Mouse (Mus musculus) kidney, adult 2 months (tissue): ENCODE measurements around the gene Naa35. TPM values are rescaled to one million over a fixed set of nuclear protein-coding genes. Genes with fewer than 3 reads are reported as not detected.
A peak's percentile ranks its signal among the peaks of the same experiment; 100 is the strongest.

ENCODE experiments used
- DNase-seq: peaks from one replicate; pipeline ENCODE4 v3.0.0; 2021
- H3K27ac ChIP-seq: fragments of 200-500 bp; 2 replicates; pipeline ENCODE4 v1.5.1; 2012; ENCODE audit warnings: low read depth, low read length, control low read depth, inconsistent platforms; ENCODE audit not compliant: insufficient read depth
- H3K27me3 ChIP-seq: fragments of 200-500 bp; replicated peaks from 2 replicates; pipeline ENCODE4 v1.6.1; 2012; ENCODE audit warnings: mild to moderate bottlenecking, moderate library complexity, low read length, inconsistent platforms; ENCODE audit not compliant: control insufficient read depth, insufficient read depth
- H3K36me3 ChIP-seq: fragments of 200-500 bp; 2 replicates; pipeline ENCODE4 v1.6.1; 2012; ENCODE audit warnings: mild to moderate bottlenecking, moderate library complexity, low read length, inconsistent platforms; ENCODE audit not compliant: control insufficient read depth, insufficient read depth
- H3K4me1 ChIP-seq: fragments of 200-500 bp; 2 replicates; pipeline ENCODE4 v1.6.1; 2011; ENCODE audit warnings: low read length; ENCODE audit not compliant: control insufficient read depth, insufficient read depth
- H3K4me3 ChIP-seq: fragments of 200-500 bp; 2 replicates; pipeline ENCODE4 v1.5.1; 2011; ENCODE audit warnings: mild to moderate bottlenecking, low read depth, low read length, control low read depth; ENCODE audit not compliant: insufficient read depth
- CTCF ChIP-seq: fragments of 200-500 bp; conservative IDR thresholded peaks from 2 replicates; pipeline ENCODE4 v1.5.1; 2011; ENCODE audit warnings: low read depth, mild to moderate bottlenecking, control low read depth, low read length, moderate library complexity, mixed read lengths; ENCODE audit not compliant: insufficient read depth, insufficient read length
- POLR2A ChIP-seq: fragments of 200-500 bp; IDR thresholded peaks from one replicate; pipeline ENCODE4 v1.6.1; 2011; ENCODE audit warnings: low read depth, low read length, control low read depth
- WGBS: fragments of 180-500 bp; shearing (Covaris S2); methylation state at CpG from one replicate; pipeline ENCODE4 v1.1.7; 2018; 5-methylcytosine and 5-hydroxymethylcytosine counted together
- polyA plus RNA-seq: library from polyadenylated mRNA; depleted of rRNA; stranded (reverse); fragments of >200 nt; gene quantifications from 2 replicates; pipeline ENCODE4 v1.2.3, GENCODE M21; 2012

Gene Naa35
- polyA plus RNA-seq, 1 experiment, result 24.0 TPM

GRCm38 (mm10) chr13:59637800-59638199 is 52.7 kb downstream of the Naa35 start:
- no peaks in the 10 kb centered on the region for H3K27me3 ChIP-seq
- TF ChIP-seq POLR2A, result no peak
- no peak for TF ChIP-seq CTCF
- 88% methylated on average over 7 of the region's 7 CpGs for WGBS
- DNase-seq, result no peak
- no peak overlapping the region for H3K27ac ChIP-seq
- peaks cover 2% of the 10 kb centered on the region; the same call in 1 of the 2 replicates for H3K36me3 ChIP-seq
- H3K4me1 ChIP-seq, result no peaks in the 10 kb centered on the region
- no peak overlapping the region for H3K4me3 ChIP-seq

GRCm38 (mm10) chr13:59639368-59640177 is 54.5 kb downstream of the Naa35 start:
- no peak for DNase-seq
- TF ChIP-seq CTCF (no peak), POLR2A (no peak)
- Histone ChIP-seq H3K27me3 (no peaks in the 10 kb centered on the region), H3K4me3 (no peak overlapping the region), H3K4me1 (no peaks in the 10 kb centered on the region), H3K36me3 (no peaks in the 10 kb centered on the region), H3K27ac (no peak overlapping the region)
- WGBS, result 88% methylated on average over 16 of the region's 16 CpGs

DNA sequence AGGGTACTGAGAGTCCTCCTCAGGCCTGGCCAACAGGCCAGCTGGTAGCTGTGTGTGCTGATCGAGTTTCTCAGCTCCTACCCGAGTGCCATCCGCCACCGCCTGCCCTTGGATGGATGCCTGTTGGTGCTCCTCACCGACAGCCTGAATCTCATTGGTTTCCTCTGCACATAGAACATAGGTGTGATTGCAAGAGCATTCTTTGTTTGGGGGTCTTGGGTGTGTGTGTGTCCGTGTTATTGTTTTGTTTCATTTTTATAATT is 55.0 kb downstream of the Naa35 start:
- Histone ChIP-seq H3K36me3 (no peaks in the 10 kb centered on the region), H3K4me3 (no peak overlapping the region), H3K27me3 (no peaks in the 10 kb centered on the region), H3K27ac (no peak overlapping the region), H3K4me1 (no peaks in the 10 kb centered on the region)
- no peak for TF ChIP-seq CTCF
- no peak for DNase-seq
- 89% methylated on average over 6 of the region's 6 CpGs for WGBS

DNA sequence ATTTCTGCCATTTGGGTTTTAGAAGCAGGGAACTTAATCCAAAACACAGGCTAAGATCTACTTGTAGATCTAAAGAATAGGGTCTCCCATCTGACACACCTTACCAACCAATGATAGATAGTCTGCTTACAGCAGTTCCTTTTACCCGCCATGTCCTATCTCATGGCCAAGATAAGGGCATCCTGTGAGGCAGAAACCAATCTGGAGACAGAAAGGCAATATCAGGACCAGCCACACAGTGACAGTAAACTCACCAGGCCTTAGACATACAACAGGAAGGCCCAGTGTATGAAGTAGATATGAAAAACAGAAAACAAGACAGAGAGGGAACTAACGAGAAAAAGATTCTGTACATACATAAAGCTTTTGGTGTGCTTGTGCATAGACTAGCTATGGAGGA is 57.8 kb downstream of the Naa35 start:
- Histone ChIP-seq H3K4me3 (no peak overlapping the region), H3K4me1 (no peaks in the 10 kb centered on the region; the same call in 1 of the 2 replicates), H3K36me3 (no peaks in the 10 kb centered on the region), H3K27me3 (no peaks in the 10 kb centered on the region), H3K27ac (no peak overlapping the region)
- no peak for DNase-seq
- TF ChIP-seq POLR2A (no peak), CTCF (no peak)
- 91% methylated on average over 2 of the region's 2 CpGs for WGBS

DNA sequence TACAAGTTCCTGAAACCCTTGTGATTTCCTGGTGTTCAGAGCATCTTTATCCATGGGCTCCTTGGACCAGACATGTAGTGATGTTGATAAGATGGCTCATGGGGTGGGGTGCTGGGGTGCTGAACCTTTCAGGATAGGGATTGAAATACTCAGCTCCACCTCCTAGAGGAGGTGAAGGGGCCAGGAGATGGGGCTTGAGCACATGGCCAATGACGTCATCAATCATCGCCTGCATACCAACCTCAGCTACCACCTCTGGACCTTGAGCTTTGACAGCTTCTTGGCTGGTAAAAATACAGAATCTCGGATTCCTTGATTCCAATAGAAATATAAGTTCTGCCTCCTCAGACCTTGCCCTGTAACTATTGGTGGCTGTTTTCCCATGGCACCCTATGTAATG is 60.4 kb downstream of the Naa35 start:
- TF ChIP-seq POLR2A (no peak), CTCF (no peak)
- H3K27ac ChIP-seq, result no peak overlapping the region
- no peaks in the 10 kb centered on the region; the same call in 1 of the 2 replicates for H3K4me1 ChIP-seq
- no peak for DNase-seq
- H3K36me3 ChIP-seq, result no peaks in the 10 kb centered on the region
- no peak overlapping the region for H3K4me3 ChIP-seq
- WGBS, result 72% methylated on average over 3 of the region's 3 CpGs
- H3K27me3 ChIP-seq, result no peaks in the 10 kb centered on the region

- no peaks in the 10 kb centered on the region for H3K36me3 ChIP-seq
- no peaks in the 10 kb centered on the region for H3K27me3 ChIP-seq
- WGBS, result 42% methylated on average over 11 of the region's 11 CpGs
- H3K4me1 ChIP-seq, result no peaks in the 10 kb centered on the region; the same call in 1 of the 2 replicates
- DNase-seq, result peak; percentile 60
- TF ChIP-seq POLR2A (no peak), CTCF (no peak)
- no peak overlapping the region for H3K27ac ChIP-seq
- H3K4me3 ChIP-seq, result no peak overlapping the region
Measured at GRCm38 (mm10) chr13:59646674-59647244, 61.7 kb downstream of the Naa35 start.

DNA sequence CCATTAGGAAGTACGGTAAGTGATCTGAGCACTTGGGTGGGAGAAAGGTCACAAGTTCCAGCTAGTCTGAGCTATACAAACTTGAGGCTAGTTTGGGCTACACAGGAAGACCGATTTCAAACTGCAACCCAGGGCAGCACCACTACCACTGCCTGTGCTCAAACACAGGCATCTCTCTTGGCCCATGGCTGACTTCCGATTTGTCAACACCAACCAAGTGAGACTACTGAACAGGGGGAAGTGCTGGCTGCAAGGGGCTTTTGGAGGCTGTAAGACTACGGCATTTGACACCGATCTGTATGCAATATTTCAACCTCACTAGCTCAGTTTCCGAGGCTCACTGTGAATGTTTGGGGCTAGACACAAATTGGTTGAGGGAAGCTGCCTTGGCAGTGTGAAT is 62.4 kb downstream of the Naa35 start:
- H3K27me3 ChIP-seq, result no peaks in the 10 kb centered on the region
- no peak overlapping the region for H3K27ac ChIP-seq
- no peak overlapping the region for H3K4me3 ChIP-seq
- WGBS, result 77% methylated on average over 6 of the region's 6 CpGs
- no peaks in the 10 kb centered on the region for H3K36me3 ChIP-seq
- TF ChIP-seq POLR2A, result no peak
- TF ChIP-seq CTCF, result no peak
- no peaks in the 10 kb centered on the region; the same call in 1 of the 2 replicates for H3K4me1 ChIP-seq
- no peak for DNase-seq

- no peak for TF ChIP-seq CTCF
- Histone ChIP-seq H3K4me1 (no peaks in the 10 kb centered on the region; the same call in 1 of the 2 replicates), H3K36me3 (no peaks in the 10 kb centered on the region), H3K27me3 (no peaks in the 10 kb centered on the region), H3K4me3 (no peak overlapping the region), H3K27ac (no peak overlapping the region)
- DNase-seq, result no peak
- 93% methylated on average over 6 of the region's 6 CpGs for WGBS
Measured at GRCm38 (mm10) chr13:59648598-59648997, 63.5 kb downstream of the Naa35 start.
